Mouse (Mus musculus): ENCODE measurements around the gene Cda.

Cda gene

GRCm38 (mm10) chr4:138310311-138310910 lies 57.4 kb downstream of the Cda start:
- DNase-seq (ENCODE audit: inconsistent ontology term) = no peak

GRCm38 (mm10) chr4:138307739-138308138 lies 60.1 kb downstream of the Cda start:
- no peak for DNase-seq (ENCODE audit: inconsistent ontology term)

DNA sequence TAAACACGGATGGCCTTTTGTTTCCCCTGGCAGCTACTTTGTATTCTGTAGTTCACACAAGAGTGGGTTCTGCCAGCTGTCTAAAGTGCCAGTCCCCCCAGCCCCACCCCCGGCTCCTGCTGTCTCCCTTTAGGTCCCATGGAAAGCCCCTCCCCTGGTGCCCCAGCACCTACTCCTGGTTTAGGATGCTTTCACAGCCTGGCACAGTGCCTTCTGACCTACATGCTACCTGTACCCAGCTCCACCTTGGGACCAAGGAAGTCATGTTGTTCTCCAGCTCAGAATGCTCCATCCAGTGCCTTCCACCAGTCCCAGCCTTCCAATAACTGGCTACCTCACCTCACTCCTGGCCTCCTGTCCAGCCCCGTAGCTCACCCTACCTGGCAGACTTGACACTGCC lies 60.8 kb downstream of the Cda start:
- no peak for DNase-seq (ENCODE audit: inconsistent ontology term)

DNA sequence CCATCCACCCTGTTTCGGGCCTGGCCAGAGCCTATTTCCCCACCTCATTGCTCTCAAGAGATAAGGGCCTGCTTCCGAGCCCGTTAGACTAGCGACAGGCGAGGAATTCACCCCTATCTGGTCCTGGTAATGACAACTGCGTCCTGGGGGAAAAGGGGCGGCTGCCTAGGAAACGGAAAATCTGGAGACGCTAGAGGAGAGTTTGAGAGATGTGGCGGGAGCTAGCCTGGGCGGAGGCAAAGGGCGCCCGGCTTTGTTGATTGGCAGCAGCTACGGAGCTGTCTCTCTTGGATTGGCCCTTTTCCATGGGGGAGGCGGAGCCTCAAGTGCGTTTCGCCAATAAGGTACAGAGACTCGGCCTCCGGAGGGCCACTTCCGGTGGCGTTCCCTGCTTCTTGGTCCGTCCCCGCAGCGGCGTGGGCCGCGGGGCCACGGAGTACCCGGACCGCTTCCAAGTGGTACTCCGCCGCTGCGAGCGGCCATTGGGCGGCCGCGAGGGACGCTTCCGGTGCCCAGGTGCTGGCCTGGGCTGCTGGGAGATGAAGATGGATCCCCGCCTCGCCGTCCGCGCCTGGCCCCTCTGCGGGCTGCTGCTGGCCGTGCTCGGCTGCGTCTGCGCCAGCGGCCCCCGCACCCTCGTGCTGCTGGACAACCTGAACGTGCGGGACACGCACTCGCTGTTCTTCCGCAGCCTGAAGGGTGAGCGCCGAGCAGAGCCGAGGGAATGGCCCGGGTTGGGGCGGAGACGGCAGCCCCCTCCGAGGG lies 63.3 kb downstream of the Cda start, which contains the start of gene Ddost:
Gene Ddost (plus strand): TSS at position 391 of the 765 bp plus-strand sequence.
- peak; percentile 100 for DNase-seq (ENCODE audit: inconsistent ontology term)

GRCm38 (mm10) chr4:138303742-138304141 lies 64.0 kb downstream of the Cda start:
- no peak for DNase-seq (ENCODE audit: inconsistent ontology term)

GRCm38 (mm10) chr4:138303011-138303410 lies 64.8 kb downstream of the Cda start:
- DNase-seq (ENCODE audit: inconsistent ontology term) = no peak

GRCm38 (mm10) chr4:138301271-138301780 lies 66.5 kb downstream of the Cda start:
- DNase-seq (ENCODE audit: inconsistent ontology term) = no peak

DNA sequence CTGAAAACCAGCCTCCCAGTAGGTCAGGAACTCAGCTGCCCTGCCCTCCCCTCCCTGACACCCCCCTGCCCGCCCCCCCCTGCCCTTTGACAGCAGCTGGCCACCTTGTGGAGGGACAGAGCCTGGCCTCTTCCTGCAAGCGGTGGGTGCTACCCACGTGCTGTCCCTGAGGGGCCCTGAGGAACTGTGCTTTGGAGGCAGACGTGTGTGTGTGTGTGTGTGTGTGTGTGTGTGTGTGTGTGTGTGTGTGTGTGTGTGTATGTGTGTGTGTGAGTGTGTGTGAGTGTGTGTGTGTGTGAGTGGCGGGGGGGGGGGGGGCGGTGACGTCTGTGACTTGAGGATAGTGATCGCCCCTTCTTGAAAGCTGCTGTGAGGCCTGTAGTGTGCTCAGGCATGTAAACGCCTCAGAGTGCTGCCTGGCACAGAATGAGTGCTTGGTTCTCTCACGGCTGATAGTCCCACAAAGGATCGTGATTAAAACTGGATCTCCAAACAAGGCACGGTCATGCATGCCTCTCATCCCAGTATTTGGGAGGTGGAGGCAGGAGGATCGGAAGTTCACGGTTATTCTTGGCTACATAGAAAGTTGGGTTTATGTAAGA lies 73.7 kb downstream of the Cda start:
- no peak for DNase-seq (ENCODE audit: inconsistent ontology term)

GRCm38 (mm10) chr4:138293261-138293948 lies 74.4 kb downstream of the Cda start:
- DNase-seq (ENCODE audit: inconsistent ontology term) = no peak

- no peak for DNase-seq (ENCODE audit: inconsistent ontology term)
These were observed 75.8 kb downstream of the Cda start for GRCm38 (mm10) chr4:138292028-138292427.

DNA sequence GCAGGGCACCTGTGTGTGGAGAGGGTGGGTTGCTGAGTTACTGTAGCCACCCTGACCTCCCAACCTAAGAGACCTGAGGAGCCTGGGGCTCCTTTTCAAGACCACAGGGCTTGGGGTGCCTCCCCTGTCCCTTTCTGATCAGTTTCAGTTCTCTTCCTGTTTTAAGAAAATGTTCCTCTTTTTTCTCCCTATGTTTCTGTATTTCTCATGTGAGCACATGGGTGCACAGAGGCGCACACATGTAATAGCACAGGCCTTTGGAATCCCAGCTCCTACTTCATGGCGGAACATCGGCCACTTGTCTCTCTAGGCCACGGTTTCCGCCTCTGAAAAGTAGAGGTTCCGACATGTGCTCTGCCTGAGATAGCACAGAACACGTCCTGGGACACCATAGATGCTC lies 79.1 kb downstream of the Cda start:
- DNase-seq (ENCODE audit: inconsistent ontology term) = no peak

Measured in Muller cell, postnatal 12 days (primary cell).